Mouse (Mus musculus) G1E (cell line): Measurements from ENCODE around the gene Meltf.

Experiments
- CTCF ChIP-seq: IDR thresholded peaks from 2 replicates; pipeline ENCODE4 v1.5.1; 2012; ENCODE audit warnings: low read depth, low read length, inconsistent platforms, mixed read lengths
- GATA1 ChIP-seq: IDR thresholded peaks from 2 replicates; pipeline ENCODE4 v1.6.1; 2012; ENCODE audit warnings: borderline replicate concordance, low read length, inconsistent platforms, mixed read lengths
- GATA2 ChIP-seq: IDR thresholded peaks from 2 replicates; pipeline ENCODE4 v1.6.1; 2012; ENCODE audit warnings: low read depth, low read length, inconsistent platforms, borderline replicate concordance
- POLR2AphosphoS5 ChIP-seq: IDR thresholded peaks from 2 replicates; pipeline ENCODE4 v1.6.1; 2012; ENCODE audit warnings: low read depth, low read length, inconsistent platforms; ENCODE audit not compliant: insufficient replicate concordance
- TAL1 ChIP-seq: conservative IDR thresholded peaks from 2 replicates; pipeline ENCODE4 v1.6.1; 2012; ENCODE audit warnings: low read depth, low read length, inconsistent platforms, mixed read lengths

- TF ChIP-seq CTCF = no peak
- TF ChIP-seq TAL1 = no peak
- no peak for TF ChIP-seq GATA1
- TF ChIP-seq GATA2 = no peak
- no peak for TF ChIP-seq POLR2AphosphoS5
These were observed 4.9 kb upstream of the Meltf start for GRCm38 (mm10) chr16:31873721-31874120.
